Mouse (Mus musculus) T-cell, adult 2 months (primary cell): Measurements from ENCODE around the gene Dop1b.
A peak's percentile ranks its signal among the peaks of the same experiment; 100 is the strongest.
"Not testable (repeated sequence)": the region's sequence is repeated elsewhere in the genome, so short reads cannot be mapped to it uniquely, and the experiment has no call there.

ENCODE experiments used
- DNase-seq: peaks from one replicate; pipeline ENCODE4 v3.0.0; 2022; ENCODE audit warnings: low spot score

Dop1b gene

DNA sequence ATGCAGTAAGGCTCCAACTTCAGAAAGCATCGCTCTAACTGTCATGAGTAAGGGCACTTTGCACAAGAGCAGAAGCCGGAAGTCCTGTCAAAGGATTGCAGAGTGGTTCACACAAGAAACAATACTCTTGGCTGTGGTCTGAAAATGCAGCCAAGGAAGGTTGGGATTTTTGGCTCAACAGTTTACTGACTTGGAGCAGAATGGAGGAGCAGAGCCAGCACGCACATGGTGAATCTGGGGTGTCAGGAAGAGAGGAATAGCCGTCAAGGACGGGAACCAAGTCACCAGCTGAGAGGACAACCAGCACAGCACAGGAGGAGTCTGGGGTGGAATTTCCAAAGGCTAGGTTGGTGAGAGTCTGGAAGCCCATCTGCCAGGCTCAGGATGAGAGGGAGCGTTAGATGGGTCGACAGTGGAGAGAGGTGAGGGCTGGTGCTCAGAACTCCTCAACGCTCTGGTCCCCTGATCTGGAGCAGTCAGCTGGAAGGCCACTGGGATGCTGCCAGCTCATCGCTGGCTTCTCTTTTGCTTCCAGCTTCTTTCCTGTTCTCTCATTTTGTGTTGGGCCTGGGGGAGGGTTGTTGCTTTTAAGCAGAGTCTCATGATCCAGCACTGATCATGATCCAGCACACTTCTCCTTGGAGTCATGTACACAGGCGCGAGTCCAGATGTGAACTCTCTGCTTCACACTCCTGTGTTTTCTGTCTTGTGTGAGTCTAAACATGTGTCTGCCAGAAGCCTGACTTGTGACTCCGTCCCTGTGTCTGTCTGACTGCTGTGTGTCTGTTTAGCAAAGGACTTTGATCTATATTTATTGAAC lies 85.5 kb downstream of the Dop1b start:
- no peak for DNase-seq

DNA sequence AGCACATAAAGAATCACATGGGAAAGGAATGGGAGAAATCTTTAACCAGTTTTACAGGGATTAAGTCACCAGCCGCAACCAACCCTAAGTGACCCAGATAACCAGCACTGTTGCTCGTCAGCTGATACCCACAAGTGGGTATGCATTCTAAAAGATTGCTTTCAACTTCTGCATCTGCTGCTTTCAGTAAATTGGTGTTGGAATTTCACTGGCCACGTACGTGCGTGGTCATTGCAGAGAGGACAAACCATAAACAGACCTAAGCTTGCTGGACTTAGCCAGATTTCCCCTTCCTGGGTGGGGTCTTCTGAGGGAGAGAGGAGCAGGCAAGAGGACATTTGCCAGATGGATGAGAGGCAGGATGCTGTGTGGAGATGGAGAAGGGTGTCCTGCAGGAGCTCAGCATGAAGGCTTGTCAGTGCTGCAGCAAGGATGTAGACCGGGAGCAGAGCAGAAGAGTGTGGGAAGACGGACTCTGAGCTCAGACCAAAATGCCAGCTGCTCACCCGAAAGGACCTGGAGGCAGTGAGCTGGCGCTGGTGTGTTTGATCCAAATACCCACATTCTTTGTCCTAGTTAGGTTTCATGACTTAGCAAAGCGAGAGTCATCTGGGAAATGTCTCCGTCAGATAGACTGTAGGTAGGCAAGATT lies 86.3 kb downstream of the Dop1b start:
- DNase-seq, result no peak

DNA sequence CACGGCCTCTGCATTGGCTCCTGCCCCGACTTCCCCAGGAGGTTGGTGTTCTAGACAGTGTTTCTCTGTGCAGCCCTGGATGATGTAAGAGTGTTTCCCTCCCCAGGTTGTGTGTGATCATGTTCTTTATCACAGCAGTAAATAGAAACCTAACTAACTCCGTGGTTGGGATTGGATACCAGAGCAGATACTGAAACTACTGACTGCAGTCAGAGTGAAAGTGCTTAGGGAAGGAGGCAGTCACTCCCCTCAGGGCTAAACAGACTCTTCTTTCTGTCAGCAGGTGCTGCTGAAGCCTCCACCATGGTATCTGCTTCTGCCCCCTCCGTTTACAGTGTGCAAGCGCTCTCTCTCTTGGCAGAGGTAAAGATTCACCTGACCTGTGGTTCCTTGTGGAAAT lies 86.9 kb downstream of the Dop1b start:
- DNase-seq, result no peak

DNA sequence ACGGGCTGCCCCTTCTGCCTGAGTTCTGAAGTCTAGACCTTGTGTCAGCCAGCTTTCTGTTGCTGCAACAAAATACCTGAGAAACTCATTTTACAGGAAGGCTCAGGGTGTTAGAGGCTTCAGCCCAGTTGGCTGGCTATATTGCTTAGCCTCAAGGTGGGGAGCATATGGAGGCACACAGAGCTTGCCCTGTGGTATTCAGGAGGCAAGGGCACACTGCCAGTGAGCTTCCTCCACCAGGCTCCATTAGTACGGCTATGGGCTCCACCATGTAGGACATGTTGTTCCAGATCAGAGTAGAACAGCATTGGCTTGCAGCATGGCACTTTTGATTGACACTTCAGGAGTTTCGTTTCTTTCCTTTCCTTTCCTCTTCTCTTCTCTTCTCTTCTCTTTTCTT lies 87.4 kb downstream of the Dop1b start:
- no peak for DNase-seq

- no peak for DNase-seq
These were observed 88.2 kb downstream of the Dop1b start for GRCm38 (mm10) chr16:93799936-93800335.

DNA sequence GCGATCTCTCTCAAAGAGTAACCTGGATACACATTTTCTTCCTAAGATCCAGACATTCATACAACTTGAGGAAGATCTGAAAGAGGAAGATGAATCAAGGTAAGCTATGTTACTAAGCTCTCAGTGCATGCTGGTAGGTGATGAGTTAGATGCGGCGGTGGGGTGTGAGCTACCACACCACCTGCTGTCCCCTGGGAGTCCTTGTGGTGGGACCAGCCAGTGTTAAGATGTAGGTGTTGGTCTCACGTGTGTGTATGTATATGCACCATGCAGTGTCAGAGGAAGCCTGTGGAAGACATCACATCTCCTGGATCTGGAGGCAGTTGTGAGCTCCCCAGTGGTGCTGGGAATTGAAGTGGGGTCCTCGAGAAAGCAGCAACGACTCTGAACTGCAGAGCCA lies 95.5 kb downstream of the Dop1b start:
- DNase-seq, result no peak

GRCm38 (mm10) chr16:93807961-93808554 lies 96.4 kb downstream of the Dop1b start:
- no peak for DNase-seq

GRCm38 (mm10) chr16:93815856-93816736 lies 104.4 kb downstream of the Dop1b start:
- peak; percentile 93 for DNase-seq

GRCm38 (mm10) chr16:93816861-93817260 lies 105.2 kb downstream of the Dop1b start:
- no peak for DNase-seq

DNA sequence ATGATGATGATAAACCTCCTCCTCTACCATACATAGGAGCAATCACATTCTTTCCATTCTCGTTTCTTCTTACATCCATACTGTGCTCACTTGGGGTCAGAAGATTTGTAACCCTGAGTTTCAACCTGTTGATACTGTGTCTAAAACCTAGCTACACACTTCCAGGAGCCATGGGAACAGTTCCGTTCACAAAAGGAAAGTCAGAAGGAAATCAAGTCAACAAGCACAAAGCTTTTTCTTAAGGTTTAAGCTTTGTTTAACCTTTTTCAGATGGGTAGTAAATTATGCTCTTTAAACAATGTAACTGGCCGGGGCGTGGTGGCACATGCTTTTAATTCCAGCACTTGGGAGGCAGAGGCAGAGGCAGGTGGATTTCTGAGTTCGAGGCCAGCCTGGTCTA lies 105.7 kb downstream of the Dop1b start:
- no peak for DNase-seq

DNA sequence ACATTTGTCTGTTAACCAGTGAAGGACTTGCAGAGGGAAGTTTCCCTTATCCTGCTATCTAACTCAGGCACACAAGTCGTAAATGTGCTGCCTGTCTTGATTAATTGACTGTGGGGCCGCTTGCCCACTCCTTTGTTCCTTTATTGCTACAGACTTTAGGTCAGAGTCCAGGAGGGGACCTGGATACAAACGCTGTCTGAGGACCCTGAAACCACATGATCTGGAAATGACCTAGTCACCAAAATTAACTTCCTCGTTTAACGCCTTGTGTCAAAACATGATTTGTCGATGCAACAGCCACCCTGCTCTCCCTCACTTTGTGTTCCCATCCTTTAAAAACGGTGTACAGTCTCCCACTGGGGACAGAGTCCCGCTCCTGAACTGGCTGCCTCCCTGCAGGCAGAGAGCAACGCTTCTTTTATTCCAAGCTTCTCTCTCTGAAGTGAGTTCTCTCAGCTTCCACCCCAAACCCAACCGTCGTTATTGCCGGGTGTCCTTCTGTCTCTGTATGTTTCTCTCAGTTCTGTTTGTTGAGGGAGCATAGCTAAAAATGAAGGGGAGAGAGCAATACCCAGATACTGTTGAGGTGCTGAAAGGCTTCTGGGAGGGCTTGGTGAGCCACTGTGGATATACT lies 107.1 kb downstream of the Dop1b start:
- DNase-seq, result no peak

DNA sequence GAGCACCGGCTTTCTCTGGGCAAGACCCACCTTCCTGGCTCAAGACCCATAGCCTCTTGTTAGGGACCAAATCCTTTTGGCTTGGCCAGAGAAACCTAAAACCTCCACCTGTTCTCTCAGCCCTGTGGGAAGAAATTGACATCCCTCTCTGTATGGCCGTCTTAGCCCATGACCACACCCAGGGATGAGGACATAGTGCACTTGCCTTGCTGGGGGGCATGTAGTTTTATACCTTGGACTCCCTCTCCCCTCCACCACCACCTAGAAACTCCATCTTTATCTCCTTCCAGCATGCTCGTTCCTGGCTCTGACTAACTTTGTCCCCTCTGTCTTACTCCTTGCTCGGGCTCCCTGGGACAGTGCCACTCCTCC lies 107.6 kb downstream of the Dop1b start:
- no peak for DNase-seq

GRCm38 (mm10) chr16:93820040-93820439 lies 108.3 kb downstream of the Dop1b start:
- DNase-seq, result no peak

DNA sequence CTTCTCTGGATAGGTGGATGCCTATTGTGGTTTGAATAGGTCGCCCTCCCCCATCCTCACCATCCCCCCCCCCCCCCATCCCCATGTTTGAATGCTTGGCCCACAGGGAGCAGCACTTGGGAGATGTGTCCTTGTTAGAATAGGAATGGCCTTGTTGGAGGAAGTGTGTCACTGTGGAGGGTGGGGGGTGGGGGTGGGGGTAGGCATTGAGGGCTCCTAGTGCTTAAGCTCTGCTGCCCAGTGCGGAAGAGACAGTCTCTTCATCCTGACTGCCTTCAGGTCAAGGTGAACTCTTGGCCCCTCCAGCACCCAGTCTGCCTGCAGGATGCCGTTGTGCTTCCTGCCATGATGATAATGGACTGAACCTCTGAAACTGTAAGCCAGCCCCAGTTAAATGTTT lies 110.0 kb downstream of the Dop1b start:
- no peak for DNase-seq

- not testable (repeated sequence) for DNase-seq
These were observed 110.9 kb downstream of the Dop1b start for GRCm38 (mm10) chr16:93822433-93823225.

- DNase-seq, result no peak
These were observed 113.1 kb downstream of the Dop1b start for GRCm38 (mm10) chr16:93824799-93825198.

DNA sequence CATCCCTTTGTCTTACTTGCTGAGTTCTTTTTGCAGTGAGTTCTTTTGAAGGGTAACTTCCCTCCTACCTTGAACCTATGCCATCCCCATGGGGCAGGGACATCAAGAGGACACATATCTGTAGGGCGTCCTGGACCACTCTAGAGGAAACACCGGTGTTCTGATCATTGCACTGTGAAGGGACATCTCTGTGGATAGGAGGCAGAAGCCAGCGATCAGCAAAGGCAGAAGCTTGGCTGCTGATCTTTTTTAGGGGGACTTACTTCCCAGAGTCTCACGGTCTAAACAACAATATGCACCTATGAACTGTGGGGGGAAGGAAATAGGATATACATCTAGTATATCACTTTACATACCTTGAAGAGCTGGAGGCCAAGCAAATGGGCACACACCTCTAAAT lies 113.8 kb downstream of the Dop1b start:
- no peak for DNase-seq

DNA sequence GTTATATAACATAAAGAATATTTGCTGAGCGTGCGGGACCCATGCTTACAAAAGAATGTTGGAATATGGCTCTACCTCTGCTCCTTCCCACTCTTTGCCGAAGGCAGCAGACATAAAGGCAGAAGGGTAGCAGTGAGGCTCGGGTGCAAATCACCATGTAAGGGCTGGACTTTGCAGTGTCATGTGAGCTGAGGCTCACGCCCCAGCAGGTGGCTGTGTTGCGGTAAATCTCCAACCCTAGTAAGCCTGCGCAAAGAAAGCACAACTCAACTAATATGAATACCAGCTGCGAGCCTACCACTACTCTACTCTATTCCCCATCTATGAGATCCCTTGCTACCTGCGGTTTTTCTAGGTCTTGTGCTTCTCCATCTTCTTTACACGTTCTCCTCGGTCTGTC lies 114.3 kb downstream of the Dop1b start:
- no peak for DNase-seq

GRCm38 (mm10) chr16:93826478-93826877 lies 114.8 kb downstream of the Dop1b start:
- not testable (repeated sequence) for DNase-seq

DNA sequence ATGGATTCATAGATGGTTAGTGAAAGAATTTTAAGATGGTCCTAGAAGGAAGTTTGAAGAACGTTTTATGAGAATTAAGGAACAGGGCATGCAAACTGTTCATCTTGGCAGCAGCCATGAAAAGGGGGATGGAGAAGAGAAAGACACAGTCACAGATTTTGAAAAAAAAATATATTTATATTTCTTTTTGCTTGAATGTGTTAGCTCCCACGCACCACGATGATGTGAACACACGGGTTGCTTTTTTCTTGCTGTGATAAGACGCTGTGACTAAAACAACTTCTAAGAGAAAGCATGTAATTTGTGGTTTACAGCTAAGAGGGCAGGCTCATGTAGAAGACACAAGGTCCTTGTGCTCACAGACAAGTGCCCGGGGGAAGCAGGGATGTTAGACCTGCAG lies 115.2 kb downstream of the Dop1b start:
- DNase-seq, result no peak

GRCm38 (mm10) chr16:93829526-93829925 lies 117.8 kb downstream of the Dop1b start:
- DNase-seq, result no peak
